Mouse (Mus musculus) kidney, adult 2 months (tissue): Measurements from ENCODE around the gene March1.

ENCODE experiments used
- CTCF ChIP-seq: fragments of 200-500 bp; conservative IDR thresholded peaks from 2 replicates; pipeline ENCODE4 v1.5.1; 2011; ENCODE audit warnings: low read depth, mild to moderate bottlenecking, control low read depth, low read length, moderate library complexity, mixed read lengths; ENCODE audit not compliant: insufficient read depth, insufficient read length
- POLR2A ChIP-seq: fragments of 200-500 bp; IDR thresholded peaks from one replicate; pipeline ENCODE4 v1.6.1; 2011; ENCODE audit warnings: low read depth, low read length, control low read depth

DNA sequence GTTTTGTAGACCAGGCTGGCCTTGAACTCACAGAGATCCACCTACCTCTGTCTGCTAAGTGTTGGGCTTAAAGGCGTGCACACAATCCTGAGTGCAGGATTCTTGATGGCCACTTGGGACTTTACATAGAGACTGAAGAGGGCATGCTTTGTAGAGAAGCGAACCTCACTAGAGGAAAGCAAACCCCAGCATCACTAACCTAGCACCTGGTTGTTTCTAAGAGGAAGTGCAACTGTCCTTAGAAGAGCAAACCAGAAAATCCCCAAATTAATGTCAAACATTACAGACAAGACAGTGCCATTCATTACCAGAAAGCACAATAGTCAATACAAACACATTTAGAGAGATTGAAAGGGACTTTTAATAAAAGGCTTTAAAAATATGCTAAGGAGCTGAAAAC lies 885.7 kb downstream of the March1 start:
- TF ChIP-seq CTCF (no peak), POLR2A (no peak)
